Mouse (Mus musculus) intestine, embryonic 14.5 days (tissue): Measurements from ENCODE around the gene Nkd2. TPM values are rescaled to one million over a fixed set of nuclear protein-coding genes. Genes with fewer than 3 reads are reported as not detected.

Source experiments
- ATAC-seq: fragments of 200-750 bp; cut with Nextera tagmentation; replicated peaks from 2 replicates; pipeline ENCODE4 v1.8.0; 2017; ENCODE audit warnings: low read depth, moderate number of reproducible peaks, moderate TSS enrichment, moderate library complexity; ENCODE audit not compliant: low FRiP score, low TSS enrichment
- DNase-seq: peaks from one replicate; pipeline ENCODE4 v3.0.0-alpha.2; 2018; ENCODE audit warnings: low spot score
- H3K27ac ChIP-seq: fragments of 300-500 bp; sonication (generic); 2 replicates; pipeline ENCODE4 v1.5.1; 2014; ENCODE audit warnings: low read depth, mild to moderate bottlenecking, control low read depth
- H3K27me3 ChIP-seq: fragments of 300-500 bp; sonication (generic); replicated peaks from 2 replicates; pipeline ENCODE4 v1.6.1; 2014; ENCODE audit warnings: low read length, control low read depth; ENCODE audit not compliant: control insufficient read depth, insufficient read depth
- H3K36me3 ChIP-seq: fragments of 300-500 bp; sonication (generic); 2 replicates; pipeline ENCODE4 v1.6.1; 2014; ENCODE audit warnings: low read length, control low read depth; ENCODE audit not compliant: control insufficient read depth, insufficient read depth
- H3K4me1 ChIP-seq: fragments of 300-500 bp; sonication (generic); replicated peaks from 2 replicates; pipeline ENCODE4 v1.6.1; 2014; ENCODE audit warnings: low read length, control low read depth, mixed read lengths; ENCODE audit not compliant: control insufficient read depth, insufficient read depth
- H3K4me2 ChIP-seq: fragments of 300-500 bp; sonication (generic); 2 replicates; pipeline ENCODE4 v1.6.1; 2014; ENCODE audit warnings: low read length
- H3K4me3 ChIP-seq: fragments of 300-500 bp; sonication (generic); 2 replicates; pipeline ENCODE4 v1.5.1; 2014; ENCODE audit warnings: low read depth, low read length, control low read depth, mixed read lengths
- H3K9ac ChIP-seq: fragments of 300-500 bp; sonication (generic); 2 replicates; pipeline ENCODE4 v1.6.1; 2014; ENCODE audit warnings: mild to moderate bottlenecking, low read length
- H3K9me3 ChIP-seq: fragments of 300-500 bp; sonication (generic); 2 replicates; pipeline ENCODE4 v1.6.1; 2016; ENCODE audit warnings: low read length, control low read depth; ENCODE audit not compliant: control insufficient read depth
- WGBS: fragments of 180-500 bp; shearing (Covaris S2); extraction: QIAGEN DNeasy Blood & Tissue Kit; methylation state at CpG from one replicate; pipeline ENCODE4 v1.1.7; 2014; 5-methylcytosine and 5-hydroxymethylcytosine counted together
- polyA plus RNA-seq: library from polyadenylated mRNA; unstranded; fragments of >200 nt; fragmentation: Nextera tagmentation; extraction: Ambion mirVana; gene quantifications from 2 replicates; pipeline ENCODE4 v1.2.1, GENCODE M21; 2014

Nkd2 gene
- polyA plus RNA-seq, 1 experiment from 2014 or later = 4.2 TPM

DNA sequence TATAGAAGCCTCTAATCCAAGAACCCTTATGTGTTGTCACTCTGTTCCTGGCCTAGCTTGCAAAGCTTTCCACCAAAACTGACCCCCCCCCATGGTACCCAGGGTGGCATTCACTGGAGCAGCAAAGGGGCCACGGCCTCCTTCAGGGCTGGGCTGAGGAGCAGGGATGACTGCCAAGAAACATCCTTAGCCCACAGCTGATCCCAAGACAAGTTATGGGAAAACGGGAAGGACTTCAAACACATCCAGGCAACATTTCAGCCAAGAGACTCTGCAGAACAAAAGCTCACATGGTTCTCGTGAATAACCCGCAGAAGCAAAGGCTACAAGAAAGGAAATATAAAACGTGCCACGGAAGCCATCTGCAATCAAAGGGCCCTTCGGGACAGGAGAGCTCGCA is 20.2 kb downstream of the Nkd2 start:
- no peak overlapping the region for H3K4me3 ChIP-seq
- H3K27me3 ChIP-seq = no peaks in the 10 kb centered on the region
- no peaks in the 10 kb centered on the region for H3K9me3 ChIP-seq
- 73% methylated on average over 8 of the region's 8 CpGs for WGBS
- H3K4me2 ChIP-seq = no peak overlapping the region
- ATAC-seq (no peak), DNase-seq (no peak)
- H3K27ac ChIP-seq = no peak overlapping the region
- H3K36me3 ChIP-seq = no peaks in the 10 kb centered on the region
- no peak overlapping the region for H3K9ac ChIP-seq
- no peaks in the 10 kb centered on the region for H3K4me1 ChIP-seq

DNA sequence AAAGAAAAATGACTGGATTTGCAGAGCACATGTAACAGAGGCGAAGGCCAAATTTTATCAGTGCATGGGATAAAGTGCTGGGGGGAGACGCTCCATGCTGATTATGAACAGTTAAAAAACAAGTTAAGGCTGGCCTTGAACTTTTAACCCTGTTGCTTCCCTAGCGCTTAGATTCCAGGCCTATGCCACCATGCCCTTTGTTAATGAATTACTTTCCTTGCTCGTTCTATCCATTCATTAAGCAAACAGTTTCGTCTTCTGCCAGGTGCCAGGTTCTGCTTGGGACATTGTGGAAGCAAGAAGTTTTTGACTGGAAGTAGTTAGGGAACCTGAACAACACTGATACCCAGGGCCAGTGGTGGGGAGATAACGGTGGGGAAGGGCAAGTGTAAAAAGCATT is 23.7 kb downstream of the Nkd2 start:
- no peak for ATAC-seq
- H3K36me3 ChIP-seq = no peaks in the 10 kb centered on the region
- no peak overlapping the region for H3K9ac ChIP-seq
- H3K4me2 ChIP-seq = no peak overlapping the region
- H3K27ac ChIP-seq = no peak overlapping the region
- WGBS = 62% methylated on average over 6 of the region's 6 CpGs
- no peak overlapping the region for H3K4me3 ChIP-seq
- no peaks in the 10 kb centered on the region for H3K27me3 ChIP-seq
- no peaks in the 10 kb centered on the region for H3K4me1 ChIP-seq
- no peaks in the 10 kb centered on the region for H3K9me3 ChIP-seq
- DNase-seq = no peak

DNA sequence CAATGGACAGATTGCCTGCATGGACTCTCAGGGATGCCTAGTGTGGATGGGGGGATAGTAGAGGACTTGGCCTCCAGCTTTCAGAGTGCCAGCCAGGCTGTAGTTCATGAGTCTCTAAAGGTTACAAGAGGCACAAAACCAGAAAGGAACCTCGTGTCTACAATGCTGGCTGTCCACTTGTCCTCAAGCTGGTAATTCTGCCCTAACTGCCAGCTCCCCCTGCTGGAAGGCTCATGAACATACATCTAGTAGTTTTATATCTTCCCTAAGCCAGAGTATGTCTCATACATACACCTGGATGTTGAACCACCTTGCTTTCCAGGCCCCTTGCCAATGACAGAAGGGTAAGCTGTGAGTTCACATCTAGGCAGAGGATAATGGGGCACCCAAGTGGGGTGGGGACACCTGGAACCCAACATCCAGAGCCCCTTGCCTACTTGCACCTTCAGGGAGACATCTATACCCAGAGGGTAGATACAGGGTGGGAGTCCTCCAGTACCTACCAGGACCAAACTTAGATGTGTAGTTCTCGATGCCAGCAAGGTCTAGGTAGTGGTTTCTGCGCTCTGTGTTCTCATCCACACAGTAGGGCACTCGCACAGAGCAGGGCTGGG is 25.1 kb downstream of the Nkd2 start:
- Histone ChIP-seq H3K9me3 (no peaks in the 10 kb centered on the region), H3K36me3 (no peaks in the 10 kb centered on the region), H3K4me1 (no peaks in the 10 kb centered on the region), H3K27me3 (no peaks in the 10 kb centered on the region), H3K4me2 (no peak overlapping the region), H3K4me3 (no peak overlapping the region), H3K27ac (no peak overlapping the region), H3K9ac (no peak overlapping the region)
- WGBS = 67% methylated on average over 4 of the region's 4 CpGs
- no peak for ATAC-seq
- DNase-seq = peak; percentile 79

DNA sequence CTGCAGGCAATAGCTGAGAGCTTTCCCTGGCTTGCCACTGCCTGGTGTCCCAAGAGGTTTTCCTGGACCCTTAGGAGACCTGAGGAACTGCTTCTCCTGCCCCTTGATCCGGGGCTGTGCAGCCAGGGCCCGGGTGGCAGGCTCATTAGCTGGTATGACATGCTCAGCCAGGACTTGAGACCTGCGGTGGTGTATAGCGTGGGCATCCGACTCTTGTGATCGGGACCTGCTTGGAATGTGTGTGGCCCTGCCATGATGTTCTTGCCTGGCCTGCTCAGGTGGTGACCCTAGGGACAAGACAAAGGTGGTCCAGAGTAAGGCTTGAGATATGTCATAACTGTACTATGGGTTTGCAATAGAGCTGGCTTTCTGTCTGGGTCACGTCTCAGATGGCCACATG is 26.2 kb downstream of the Nkd2 start:
- Histone ChIP-seq H3K9me3 (no peaks in the 10 kb centered on the region), H3K27ac (no peak overlapping the region), H3K36me3 (peaks cover 6% of the 10 kb centered on the region), H3K4me3 (no peak overlapping the region), H3K27me3 (no peaks in the 10 kb centered on the region), H3K4me1 (no peaks in the 10 kb centered on the region), H3K4me2 (no peak overlapping the region), H3K9ac (no peak overlapping the region)
- ATAC-seq (no peak), DNase-seq (no peak)
- 90% methylated on average over 7 of the region's 7 CpGs for WGBS

DNA sequence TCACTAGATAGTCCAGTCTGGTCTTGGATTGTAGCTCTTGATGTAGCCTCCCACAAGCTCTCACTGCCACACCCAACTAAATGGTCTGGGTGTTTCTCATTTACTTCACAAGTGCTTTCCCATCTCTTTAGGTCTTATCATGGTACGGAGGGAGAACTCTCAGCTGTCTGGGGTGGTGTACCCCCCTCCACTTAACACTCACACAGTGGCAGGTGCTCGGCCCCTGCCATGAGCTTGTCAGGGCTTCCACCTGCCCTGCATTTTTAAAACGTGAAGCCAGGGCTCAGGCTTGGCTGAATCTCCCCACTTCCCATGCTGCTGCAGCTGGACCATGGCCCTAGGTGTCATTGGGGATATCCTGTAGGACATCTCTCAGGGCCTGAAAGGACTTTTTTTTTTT is 28.5 kb downstream of the Nkd2 start:
- no peaks in the 10 kb centered on the region for H3K9me3 ChIP-seq
- H3K27ac ChIP-seq = no peak overlapping the region
- no peak overlapping the region for H3K9ac ChIP-seq
- H3K4me3 ChIP-seq = no peak overlapping the region
- H3K4me1 ChIP-seq = no peaks in the 10 kb centered on the region
- no peak for ATAC-seq
- 74% methylated on average over 3 of the region's 3 CpGs for WGBS
- H3K27me3 ChIP-seq = no peaks in the 10 kb centered on the region
- H3K4me2 ChIP-seq = no peak overlapping the region
- DNase-seq = no peak
- peaks cover 29% of the 10 kb centered on the region for H3K36me3 ChIP-seq

DNA sequence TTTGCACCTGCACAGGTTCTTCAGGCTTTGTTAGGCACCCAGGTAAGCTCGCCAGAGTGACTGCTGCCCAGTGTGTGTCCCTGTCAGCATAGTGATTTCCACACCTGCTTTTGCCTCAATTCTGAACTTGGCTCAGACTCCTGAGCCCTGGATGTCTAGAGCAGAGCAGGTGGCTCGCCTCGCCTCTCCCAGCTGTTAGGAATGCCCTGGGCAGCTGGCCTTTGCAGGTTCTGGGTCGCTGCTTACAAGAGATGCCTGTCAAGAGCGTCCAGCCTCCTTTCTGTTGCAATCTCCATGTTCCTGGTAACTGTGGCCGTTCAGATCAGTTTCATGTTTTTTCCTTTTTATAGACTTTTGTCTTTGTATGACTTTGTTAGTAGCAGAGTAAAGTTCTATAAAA is 31.1 kb downstream of the Nkd2 start:
- WGBS = 82% methylated on average over 6 of the region's 6 CpGs
- H3K4me3 ChIP-seq = no peak overlapping the region
- H3K36me3 ChIP-seq = peaks cover 52% of the 10 kb centered on the region
- H3K4me1 ChIP-seq = no peaks in the 10 kb centered on the region
- H3K27me3 ChIP-seq = no peaks in the 10 kb centered on the region
- H3K4me2 ChIP-seq = no peak overlapping the region
- DNase-seq (no peak), ATAC-seq (no peak)
- H3K9me3 ChIP-seq = no peaks in the 10 kb centered on the region
- H3K27ac ChIP-seq = no peak overlapping the region
- H3K9ac ChIP-seq = no peak overlapping the region

DNA sequence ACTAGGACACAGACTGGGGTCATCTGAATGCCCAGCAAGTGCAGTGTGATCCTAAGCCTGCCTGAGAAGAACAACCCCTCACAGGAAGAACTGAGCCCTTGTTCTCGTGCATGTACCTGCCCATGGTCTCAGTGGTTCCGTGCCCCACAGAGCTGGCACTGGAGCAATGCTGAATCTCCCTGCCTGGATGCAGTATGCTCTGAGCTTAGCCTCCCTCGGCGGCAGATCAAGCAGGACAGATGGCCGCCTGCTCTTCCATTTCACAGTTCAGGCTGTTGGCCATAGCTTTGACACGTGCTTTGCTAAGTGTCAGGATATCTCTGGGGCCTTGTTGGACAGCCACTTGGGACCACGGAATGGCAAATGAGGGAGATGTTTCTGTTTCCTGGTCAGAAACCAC is 33.2 kb downstream of the Nkd2 start:
- no peak overlapping the region for H3K4me3 ChIP-seq
- peaks cover 74% of the 10 kb centered on the region for H3K36me3 ChIP-seq

DNA sequence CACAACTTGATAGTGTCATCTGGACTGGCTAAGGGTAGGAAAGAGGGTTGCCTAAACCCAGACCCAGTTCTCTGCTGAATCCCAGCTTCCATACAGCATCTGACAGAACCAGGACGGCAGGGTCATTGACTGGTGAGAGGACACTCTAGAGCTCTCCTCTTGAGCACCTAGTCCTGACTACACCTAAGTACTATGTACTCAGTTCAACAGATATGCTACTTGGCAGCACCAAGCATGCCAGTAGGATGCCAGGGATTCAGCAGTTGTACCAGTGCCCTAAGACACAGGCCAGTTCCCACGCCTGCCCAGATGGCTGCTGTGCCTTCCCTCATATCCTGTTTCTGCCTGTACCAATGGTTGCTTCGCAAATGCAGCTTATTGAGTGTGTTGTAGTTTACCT is 34.5 kb downstream of the Nkd2 start:
- H3K4me1 ChIP-seq = no peaks in the 10 kb centered on the region
- H3K9me3 ChIP-seq = no peaks in the 10 kb centered on the region
- no peak overlapping the region for H3K4me2 ChIP-seq
- no peak for ATAC-seq
- no peak overlapping the region for H3K4me3 ChIP-seq
- no peaks in the 10 kb centered on the region for H3K27me3 ChIP-seq
- DNase-seq = no peak
- H3K36me3 ChIP-seq = peaks cover 86% of the 10 kb centered on the region
- 94% methylated on average over 3 of the region's 3 CpGs for WGBS
- H3K27ac ChIP-seq = no peak overlapping the region
- H3K9ac ChIP-seq = no peak overlapping the region

More for the DNA sequence above, 33.2 kb downstream of the Nkd2 start:
- WGBS = 93% methylated on average over 7 of the region's 7 CpGs
- DNase-seq (no peak), ATAC-seq (no peak)
- Histone ChIP-seq H3K9me3 (no peaks in the 10 kb centered on the region), H3K4me2 (no peak overlapping the region), H3K27me3 (no peaks in the 10 kb centered on the region), H3K4me1 (no peaks in the 10 kb centered on the region), H3K9ac (no peak overlapping the region), H3K27ac (no peak overlapping the region)

DNA sequence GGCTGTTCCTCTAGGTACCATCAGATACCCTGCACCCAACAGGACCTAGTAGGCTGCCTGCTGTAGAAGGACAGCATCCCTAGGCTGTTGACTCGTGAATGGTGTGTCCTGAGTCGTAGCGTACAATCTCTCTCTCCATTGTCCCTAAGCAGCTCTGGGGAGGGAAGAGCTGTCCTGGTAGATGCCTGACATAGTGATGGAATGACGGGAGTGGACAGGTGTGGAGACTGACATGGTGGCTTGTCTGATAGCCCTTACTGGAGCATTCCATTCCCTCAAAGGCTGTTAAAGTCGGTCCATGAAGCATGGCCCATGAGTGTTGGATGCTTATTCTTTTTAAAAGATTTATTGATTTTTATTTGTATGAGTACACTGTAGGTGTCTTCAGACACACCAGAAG is 42.5 kb downstream of the Nkd2 start:
- no peaks in the 10 kb centered on the region for H3K4me1 ChIP-seq
- no peak for DNase-seq
- no peak for ATAC-seq
- H3K9me3 ChIP-seq = no peaks in the 10 kb centered on the region
- 91% methylated on average over 5 of the region's 5 CpGs for WGBS
- no peak overlapping the region for H3K9ac ChIP-seq
- H3K27me3 ChIP-seq = no peaks in the 10 kb centered on the region
- peaks cover 76% of the 10 kb centered on the region for H3K36me3 ChIP-seq
- H3K4me2 ChIP-seq = no peak overlapping the region
- H3K27ac ChIP-seq = no peak overlapping the region
- no peak overlapping the region for H3K4me3 ChIP-seq
